Comparison of ENCODE assay signal across 33 mouse cellular contexts in genomic region chr1:73853851-73854250, GRCm38 (mm10).
DNase-seq lines count a peak whose midpoint lies in the region; ATAC-seq and TF ChIP-seq lines count a peak whose summit lies in the region.
"Had no signal": no experiment of that assay in that cellular context is flagged by ENCODE, and none has a peak within 500 bp of the region (broad histone marks: within the 10 kb centered on the region; RNA-seq: fewer than 3 reads in every experiment).

No protein-coding gene starts in this region.

- no peaks in the 10 kb centered on the region for H3K9me3 ChIP-seq in midbrain, postnatal 0 days (ENCODE audit: low read length)
- H3K9me3 ChIP-seq in midbrain, embryonic 13.5 days = no peaks in the 10 kb centered on the region
- H3K9me3 ChIP-seq in kidney, embryonic 16.5 days (ENCODE audit: low read length) = no peaks in the 10 kb centered on the region
- H3K9me3 ChIP-seq: embryonic facial prominence, embryonic 12.5 days; forebrain, embryonic 10.5 days; forebrain, embryonic 15.5 days; G1E; heart, embryonic 10.5 days; heart, embryonic 15.5 days; hindbrain, embryonic 13.5 days; kidney, embryonic 15.5 days; limb, embryonic 10.5 days; limb, embryonic 15.5 days; liver, embryonic 13.5 days; neural tube, embryonic 13.5 days; stomach, embryonic 15.5 days had no signal

- no peak for TF ChIP-seq CTCF in left cerebral cortex, adult 2 months (IDR thresholded peaks at IDR 0.05)
- TF ChIP-seq CTCF in midbrain, postnatal 0 days (IDR thresholded peaks at IDR 0.05) = no peak

- no peaks in the 10 kb centered on the region for H3K36me3 ChIP-seq in midbrain, postnatal 0 days (ENCODE audit: insufficient read depth, low read length)
- no peaks in the 10 kb centered on the region for H3K36me3 ChIP-seq in midbrain, embryonic 13.5 days
- no peaks in the 10 kb centered on the region for H3K36me3 ChIP-seq in kidney, embryonic 16.5 days (ENCODE audit: insufficient read depth, low read length)
- H3K36me3 ChIP-seq: embryonic facial prominence, embryonic 12.5 days; forebrain, embryonic 10.5 days; forebrain, embryonic 15.5 days; G1E; heart, embryonic 10.5 days; heart, embryonic 15.5 days; hindbrain, embryonic 13.5 days; kidney, embryonic 15.5 days; limb, embryonic 10.5 days; limb, embryonic 15.5 days; liver, embryonic 13.5 days; neural tube, embryonic 13.5 days; stomach, embryonic 15.5 days had no signal

- H3K9ac ChIP-seq in midbrain, postnatal 0 days (replicated peaks; ENCODE audit: low read length, poor library complexity, severe bottlenecking) = no peak overlapping the region
- H3K9ac ChIP-seq in midbrain, embryonic 13.5 days (replicated peaks) = no peak overlapping the region
- H3K9ac ChIP-seq in kidney, embryonic 16.5 days (replicated peaks; ENCODE audit: low read length) = no peak overlapping the region
- H3K9ac ChIP-seq: embryonic facial prominence, embryonic 12.5 days; forebrain, embryonic 15.5 days; heart, embryonic 15.5 days; hindbrain, embryonic 13.5 days; kidney, embryonic 15.5 days; limb, embryonic 15.5 days; liver, embryonic 13.5 days; neural tube, embryonic 13.5 days; stomach, embryonic 15.5 days had no signal

- ATAC-seq in midbrain, postnatal 0 days (ENCODE audit: low FRiP score) = 0 out of 2 replicates have a peak, but pooled peaks have one; percentile 18
- ATAC-seq in midbrain, embryonic 13.5 days = no peak
- ATAC-seq in kidney, embryonic 16.5 days (ENCODE audit: low FRiP score, low TSS enrichment) = no peak
- ATAC-seq: forebrain, embryonic 15.5 days; inflammation-experienced regulatory T-cells, adult 6 months; midbrain, embryonic 16.5 days had no signal

- no peak overlapping the region for H3K27ac ChIP-seq in left cerebral cortex, adult 2 months
- H3K27ac ChIP-seq in midbrain, postnatal 0 days (ENCODE audit: low read depth, low read length) = no peak overlapping the region
- no peak overlapping the region for H3K27ac ChIP-seq in midbrain, embryonic 13.5 days
- no peak overlapping the region for H3K27ac ChIP-seq in kidney, embryonic 16.5 days (ENCODE audit: low read length)
- H3K27ac ChIP-seq: embryonic facial prominence, embryonic 12.5 days; forebrain, embryonic 10.5 days; forebrain, embryonic 15.5 days; heart, embryonic 10.5 days; heart, embryonic 15.5 days; hindbrain, embryonic 13.5 days; kidney, embryonic 15.5 days; layer of hippocampus, adult 2 months; limb, embryonic 10.5 days; limb, embryonic 15.5 days; liver, embryonic 13.5 days; neural tube, embryonic 13.5 days; stomach, embryonic 15.5 days had no signal

- intact Hi-C loops in left cerebral cortex, postnatal 4 days (cut with DNase I) = no loop called here
- intact Hi-C loops in left cerebral cortex, adult 2 months (cut with DNase I) = no loop called here

- H3K4me2 ChIP-seq in midbrain, postnatal 0 days (ENCODE audit: low read depth, low read length, poor library complexity, severe bottlenecking) = no peak overlapping the region
- no peak overlapping the region for H3K4me2 ChIP-seq in midbrain, embryonic 13.5 days (replicated peaks)
- no peak overlapping the region for H3K4me2 ChIP-seq in kidney, embryonic 16.5 days (replicated peaks; ENCODE audit: low read depth, low read length)
- H3K4me2 ChIP-seq: embryonic facial prominence, embryonic 12.5 days; forebrain, embryonic 15.5 days; heart, embryonic 15.5 days; hindbrain, embryonic 13.5 days; kidney, embryonic 15.5 days; limb, embryonic 15.5 days; liver, embryonic 13.5 days; neural tube, embryonic 13.5 days; stomach, embryonic 15.5 days had no signal

- no peaks in the 10 kb centered on the region for H3K27me3 ChIP-seq in midbrain, postnatal 0 days (ENCODE audit: insufficient read depth, low read length)
- H3K27me3 ChIP-seq in midbrain, embryonic 13.5 days = no peaks in the 10 kb centered on the region
- no peaks in the 10 kb centered on the region for H3K27me3 ChIP-seq in kidney, embryonic 16.5 days (ENCODE audit: insufficient read depth, low read length)
- H3K27me3 ChIP-seq: embryonic facial prominence, embryonic 12.5 days; forebrain, embryonic 15.5 days; heart, embryonic 15.5 days; hindbrain, embryonic 13.5 days; kidney, embryonic 15.5 days; limb, embryonic 15.5 days; liver, embryonic 13.5 days; neural tube, embryonic 13.5 days; stomach, embryonic 15.5 days had no signal

- no peak overlapping the region for H3K4me3 ChIP-seq in left cerebral cortex, adult 2 months
- no peak overlapping the region for H3K4me3 ChIP-seq in midbrain, postnatal 0 days (ENCODE audit: low read depth, low read length)
- no peak overlapping the region for H3K4me3 ChIP-seq in midbrain, embryonic 13.5 days (replicated peaks)
- no peak overlapping the region for H3K4me3 ChIP-seq in kidney, embryonic 16.5 days (ENCODE audit: low read length)
- H3K4me3 ChIP-seq: embryonic facial prominence, embryonic 12.5 days; forebrain, embryonic 10.5 days; forebrain, embryonic 15.5 days; heart, embryonic 10.5 days; heart, embryonic 15.5 days; hindbrain, embryonic 13.5 days; kidney, embryonic 15.5 days; layer of hippocampus, adult 2 months; limb, embryonic 10.5 days; limb, embryonic 15.5 days; liver, embryonic 13.5 days; myocyte; neural tube, embryonic 13.5 days; stomach, embryonic 15.5 days had no signal

- H3K4me1 ChIP-seq in midbrain, postnatal 0 days (ENCODE audit: insufficient read depth, low read length) = no peaks in the 10 kb centered on the region
- peaks cover 23% of the 10 kb centered on the region for H3K4me1 ChIP-seq in midbrain, embryonic 13.5 days (replicated peaks)
- peaks cover 5% of the 10 kb centered on the region; the same call in 1 of the 2 replicates for H3K4me1 ChIP-seq in kidney, embryonic 16.5 days (ENCODE audit: insufficient read depth, low read length)
- H3K4me1 ChIP-seq: embryonic facial prominence, embryonic 12.5 days; heart, embryonic 10.5 days; heart, embryonic 15.5 days; limb, embryonic 10.5 days; liver, embryonic 13.5 days; stomach, embryonic 15.5 days had no signal

- DNase-seq in cerebellum, postnatal 14 days = peak; percentile 55 to 69
- DNase-seq in cerebellum, adult 11-12 months = no peak
- peak; percentile 45 for DNase-seq in left cerebral cortex, postnatal 4 days
- DNase-seq in left cerebral cortex, adult 2 months (ENCODE audit: extremely low spot score in 1 of 2, low spot score in 2 of 2) = no peak
- peak; percentile 72 for DNase-seq in midbrain, postnatal 0 days (ENCODE audit: low spot score)
- DNase-seq: adrenal gland, adult 8-10 months; cerebellum, adult 9-11 months; gastrocnemius, postnatal 25 days; kidney, adult 18-20 months; kidney, postnatal 36 days; liver, embryonic 13.5 days; lung, adult 2 months; right cerebral cortex, postnatal 25 days; thymus, adult 18-20 months; thymus, postnatal 25 days had no signal

- 40% methylated on average over 11 of the region's 11 CpGs for WGBS in midbrain, postnatal 0 days
- 45% methylated on average over 11 of the region's 11 CpGs for WGBS in midbrain, embryonic 13.5 days
- 66% methylated on average over 11 of the region's 11 CpGs for WGBS in kidney, embryonic 16.5 days

Comparison
In these comparisons a context has a peak if more than half of its experiments do, and no peak if none do; other contexts are left out.
1. DNase-seq: peak in cerebellum, postnatal 14 days (2 of 2), left cerebral cortex, postnatal 4 days (single experiment) and midbrain, postnatal 0 days (single experiment); none in cerebellum, adult 11-12 months (single experiment) and left cerebral cortex, adult 2 months (0 of 2).